Mouse (Mus musculus) CH12.LX (cell line): Measurements from ENCODE around the gene Pitx2.

Source experiments
- CTCF ChIP-seq, 2 experiments: IDR thresholded peaks in 1 of 2; conservative IDR thresholded peaks in 1 of 2; 2 replicates each; pipeline ENCODE4 v1.5.1; 2011 to 2012; ENCODE audit warnings: low read depth in 2 of 2, low read length in 2 of 2, improper control_type of control experiment in 1 of 2, inconsistent platforms in 1 of 2, mild to moderate bottlenecking in 1 of 2, moderate library complexity in 1 of 2
- POLR2A ChIP-seq: IDR thresholded peaks from 2 replicates; pipeline ENCODE4 v1.6.1; 2011; ENCODE audit warnings: low read depth, mild to moderate bottlenecking, improper control_type of control experiment, low read length

DNA sequence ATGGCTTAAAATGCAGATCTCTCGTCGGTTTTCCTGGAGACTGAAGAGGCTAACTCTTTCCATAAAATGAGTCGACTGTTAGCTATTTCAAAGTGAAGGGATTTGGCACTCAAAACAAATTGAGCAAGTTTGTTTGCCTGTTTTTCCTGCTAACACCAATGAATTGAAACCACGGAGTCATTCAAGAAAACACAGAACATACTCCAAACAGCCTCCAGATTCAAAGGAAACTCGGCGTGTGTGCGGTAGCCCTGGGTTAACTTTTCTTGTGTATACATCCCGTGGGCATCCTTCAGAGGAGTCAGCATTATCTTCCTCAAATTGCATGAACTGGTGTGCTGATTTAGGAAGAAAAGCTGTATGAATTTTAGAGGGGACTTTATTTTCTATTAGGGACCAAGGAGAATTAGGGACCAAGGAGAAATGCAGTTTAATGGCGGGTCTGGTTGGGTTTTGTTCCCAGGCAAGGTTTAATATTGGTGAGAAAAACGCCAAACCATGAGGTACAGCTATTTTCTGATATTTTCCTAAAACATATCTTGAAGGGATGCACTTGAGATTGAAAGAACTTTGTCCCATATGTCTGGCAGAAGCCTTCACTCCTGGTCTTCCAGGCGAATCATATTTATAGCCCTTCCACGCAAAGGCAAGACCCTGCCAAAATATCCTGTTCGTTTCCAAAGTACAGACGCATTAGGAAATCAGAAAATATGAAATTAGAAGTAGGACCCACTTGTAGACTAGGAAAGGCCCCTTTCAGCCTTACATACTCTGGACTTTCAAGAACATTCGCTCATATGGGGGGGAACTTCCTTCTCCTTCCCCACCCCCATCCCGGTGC is 1.7 kb upstream of the Pitx2 start:
- no peak for TF ChIP-seq POLR2A
- no peak for TF ChIP-seq CTCF (conservative IDR thresholded peaks at IDR 0.05 in 1 of 2, IDR thresholded peaks at IDR 0.05 in 1 of 2; ENCODE audit: low read depth in 2 of 2, low read length in 2 of 2)
